Mouse (Mus musculus): ENCODE measurements around the gene 4931406P16Rik.

DNA sequence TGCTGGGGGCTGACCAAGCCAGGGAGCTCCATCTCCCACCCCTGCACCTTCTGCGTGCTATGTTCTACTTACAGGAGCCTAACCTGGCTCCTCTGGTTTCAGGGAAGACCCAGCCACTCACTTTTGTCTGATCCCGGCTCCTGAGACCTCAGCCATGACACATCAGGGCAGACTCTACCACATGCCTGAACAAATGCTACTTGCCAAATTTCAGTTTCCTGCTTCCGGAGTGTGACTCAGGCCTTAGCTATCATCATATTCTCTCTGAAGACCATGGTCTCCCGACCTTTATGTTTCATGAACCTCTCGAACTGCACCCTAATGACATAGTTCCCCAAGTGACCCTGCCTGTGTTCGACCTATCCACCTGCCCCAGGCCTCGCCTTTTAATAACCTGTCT, 100.1 kb downstream of the 4931406P16Rik start:
- no peak for TF ChIP-seq POLR2A (IDR thresholded peaks at IDR 0.05; ENCODE audit: control insufficient read depth, low read depth, low read length)
- no peak for TF ChIP-seq CTCF (IDR thresholded peaks at IDR 0.05; ENCODE audit: control insufficient read depth, insufficient read depth, insufficient replicate concordance, low read depth, low read length)

Data from testis, adult 2 months (tissue).